Mouse (Mus musculus) MN1 (cell line): Measurements from ENCODE around the gene Arl6ip5.
A peak's percentile ranks its signal among the peaks of the same experiment; 100 is the strongest.
"Not testable (repeated sequence)": the region's sequence is repeated elsewhere in the genome, so short reads cannot be mapped to it uniquely, and the experiment has no call there.

ENCODE experiments used
- DNase-seq: peaks from one replicate; pipeline ENCODE4 v3.0.0-alpha.2; 2016; ENCODE audit warnings: low spot score

Arl6ip5 gene

DNA sequence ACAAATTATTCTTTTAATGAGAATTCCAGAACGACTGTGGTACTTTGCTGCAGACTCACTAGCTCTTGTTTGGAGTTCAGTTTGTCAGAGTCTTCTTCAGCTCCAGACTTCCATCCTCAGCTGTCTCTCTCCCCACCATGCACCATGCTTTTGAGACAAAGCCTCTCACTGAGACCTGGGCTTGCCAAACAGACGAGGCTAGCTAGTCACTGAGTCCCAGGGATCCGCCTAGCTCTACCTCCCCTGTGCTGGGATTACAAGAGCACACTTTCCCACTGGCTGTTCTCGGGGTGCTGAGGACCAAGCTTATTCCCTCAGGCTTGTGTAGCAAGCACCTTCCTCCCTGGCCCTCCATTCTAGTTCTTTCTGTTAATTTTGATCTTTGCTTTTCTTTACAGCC is 13.1 kb downstream of the Arl6ip5 start:
- DNase-seq = no peak

DNA sequence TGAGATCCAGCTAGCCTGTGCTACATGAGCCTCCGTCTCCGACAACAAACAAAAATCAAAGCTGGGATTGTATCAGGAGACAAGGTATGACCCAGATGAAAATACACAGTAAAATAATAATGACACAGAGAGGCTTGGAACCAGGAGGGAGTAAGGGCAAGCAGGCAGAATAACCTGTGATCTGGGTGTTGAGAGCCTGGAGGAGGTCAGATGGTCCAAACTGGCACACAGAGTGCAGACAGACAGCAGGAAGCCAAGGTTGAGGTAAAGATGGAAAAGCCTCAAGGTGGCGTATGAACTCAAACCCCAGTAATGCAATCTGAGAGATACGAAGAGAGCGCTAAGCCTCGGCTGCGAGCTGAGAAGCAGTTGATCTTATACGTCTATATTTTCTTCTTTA is 14.0 kb downstream of the Arl6ip5 start:
- DNase-seq = no peak

DNA sequence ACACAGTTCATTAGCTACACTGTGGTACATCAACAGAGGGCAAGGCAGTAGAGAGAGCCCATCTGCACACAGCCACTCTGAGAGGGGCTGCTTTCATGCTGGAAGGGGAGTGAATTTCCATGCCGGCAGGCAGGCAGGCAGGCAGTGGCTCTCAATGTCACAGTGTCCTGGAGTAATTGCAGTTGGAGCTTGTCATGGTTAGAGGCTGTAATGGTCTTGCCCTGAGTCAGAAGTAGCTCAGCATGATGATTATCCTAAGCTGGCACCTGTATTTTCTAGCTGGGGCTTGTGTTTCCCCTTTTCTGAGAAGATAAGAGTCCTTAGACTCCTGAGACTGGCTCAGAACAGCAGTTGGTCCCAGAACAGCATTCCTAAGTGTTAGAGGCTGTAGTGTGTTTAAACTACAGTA is 15.6 kb downstream of the Arl6ip5 start:
- DNase-seq = no peak

DNA sequence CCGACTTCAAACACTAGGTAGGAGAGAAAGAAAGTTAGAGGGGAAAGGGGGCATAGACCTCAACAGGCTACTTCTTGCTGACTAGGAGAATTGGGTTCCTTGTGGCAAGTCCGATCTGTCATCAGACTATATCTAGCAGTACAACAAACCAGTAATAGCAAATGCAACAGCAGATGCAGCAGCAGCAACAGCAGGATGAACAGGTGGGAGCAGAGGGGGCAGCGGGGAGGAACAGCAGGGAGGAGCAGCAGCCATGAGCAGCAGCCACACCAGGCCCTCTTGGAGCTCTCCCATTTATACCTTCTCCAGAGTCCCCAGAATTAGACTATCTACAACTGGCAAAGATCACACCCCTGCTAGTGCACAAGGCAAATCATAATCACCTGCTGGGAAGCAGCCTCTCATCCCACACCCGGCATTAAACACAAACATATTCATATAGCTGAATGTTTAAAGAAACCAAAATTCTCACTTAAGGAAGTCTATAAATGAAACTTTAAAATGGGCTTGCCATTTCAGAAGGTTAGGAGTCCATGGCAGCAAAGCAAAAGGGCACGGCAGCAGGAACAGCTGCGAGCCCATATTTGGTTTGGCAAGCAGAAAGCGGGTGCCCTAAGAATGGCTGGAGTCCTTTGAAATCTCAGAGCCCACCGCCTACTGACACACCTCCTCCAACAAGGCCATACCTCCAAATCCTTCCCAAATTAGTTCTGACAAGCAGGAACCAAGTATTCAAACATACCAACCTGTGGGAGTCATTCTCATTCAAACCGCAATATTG is 16.8 kb downstream of the Arl6ip5 start:
- no peak for DNase-seq

DNA sequence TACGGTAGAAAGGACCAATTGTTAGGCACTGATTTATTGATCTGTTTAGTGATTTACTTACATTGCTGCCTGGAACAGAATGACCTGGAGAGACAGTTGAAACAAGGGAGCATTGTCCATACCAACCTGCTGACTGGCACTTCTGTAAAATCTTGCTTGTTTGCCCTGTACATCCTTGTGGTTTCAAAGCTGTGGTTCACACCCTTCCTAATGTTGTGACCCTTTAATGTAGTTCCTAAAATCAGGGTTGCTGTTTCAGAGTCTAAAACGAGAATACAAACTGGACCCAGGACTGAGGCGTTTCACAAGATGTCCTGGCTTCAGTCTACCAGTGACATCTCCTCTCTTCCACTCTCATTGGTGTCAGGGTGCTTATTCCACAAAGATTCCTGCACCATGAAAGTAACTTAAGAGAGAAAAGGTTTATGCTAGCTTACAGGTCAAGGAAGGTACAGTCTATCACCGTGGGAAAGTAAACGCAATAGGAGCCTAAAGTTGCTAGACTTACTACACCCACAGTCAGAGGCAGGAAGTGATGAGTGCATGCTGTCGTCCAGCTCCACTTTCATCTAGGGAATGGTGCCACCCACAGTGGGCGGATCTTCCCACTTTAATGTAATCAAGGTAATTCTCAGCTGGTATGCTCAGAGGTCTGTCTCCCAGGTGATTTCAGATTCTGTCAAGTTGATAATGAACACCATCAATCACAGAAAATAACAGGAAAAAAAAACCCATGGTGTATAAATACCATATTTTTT is 24.6 kb downstream of the Arl6ip5 start:
- DNase-seq = no peak

DNA sequence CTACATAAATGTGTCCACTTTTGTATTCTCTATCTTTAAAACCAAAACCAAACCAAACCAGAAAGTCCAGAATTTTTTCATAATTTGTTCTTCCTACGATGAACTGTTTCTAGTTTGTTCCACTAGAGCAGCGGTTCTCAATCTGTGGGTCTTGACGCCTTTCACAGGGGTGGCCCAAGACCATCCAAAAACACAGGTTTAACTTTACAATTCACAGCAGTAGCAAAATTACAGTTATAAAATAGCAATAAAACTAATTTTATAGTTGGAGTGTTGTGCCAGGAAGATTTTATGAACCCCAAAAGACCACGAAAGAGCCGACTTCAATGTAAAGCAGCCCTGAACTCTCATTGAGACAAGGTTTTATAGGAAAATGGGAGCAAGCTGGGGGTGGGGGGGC is 25.6 kb downstream of the Arl6ip5 start:
- DNase-seq = no peak

DNA sequence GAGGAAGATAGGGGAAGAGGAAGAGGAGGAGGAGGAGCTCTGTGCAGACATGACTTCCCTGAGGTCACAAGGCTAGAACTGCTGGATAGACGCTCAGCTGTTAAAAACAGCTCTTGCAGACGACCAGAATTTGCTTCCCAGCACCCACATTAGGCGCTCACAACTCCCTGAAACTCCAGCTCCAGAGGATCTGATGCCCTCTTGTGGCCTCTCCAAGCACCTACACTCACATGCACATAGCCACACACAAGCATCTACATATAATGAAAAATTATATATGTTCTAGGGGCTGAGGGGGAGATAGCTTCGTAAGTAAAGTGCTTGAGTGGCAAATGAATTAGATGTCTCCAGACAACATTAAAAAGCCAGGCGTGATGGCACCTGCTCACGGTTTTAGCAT is 28.9 kb downstream of the Arl6ip5 start:
- DNase-seq = no peak

DNA sequence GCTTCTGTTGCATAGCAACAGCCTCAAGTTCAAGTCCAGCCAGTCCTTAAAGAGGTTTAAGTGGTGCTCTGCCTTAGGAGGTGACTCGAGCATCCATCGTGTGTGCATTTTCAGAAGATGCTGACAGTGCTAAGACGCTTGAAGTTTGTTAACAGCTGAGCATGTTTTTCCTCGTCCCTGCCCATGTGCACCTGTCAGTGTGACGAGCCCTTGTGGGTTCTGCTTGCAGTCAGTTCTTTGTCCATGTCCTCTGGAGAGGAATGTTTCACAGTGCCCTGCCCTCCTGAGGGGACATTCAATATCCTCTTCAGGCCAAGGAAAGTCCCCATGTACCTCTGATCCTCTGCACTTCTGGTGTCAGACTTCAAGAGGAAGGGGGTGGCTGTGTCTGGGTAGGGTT is 29.6 kb downstream of the Arl6ip5 start:
- no peak for DNase-seq

DNA sequence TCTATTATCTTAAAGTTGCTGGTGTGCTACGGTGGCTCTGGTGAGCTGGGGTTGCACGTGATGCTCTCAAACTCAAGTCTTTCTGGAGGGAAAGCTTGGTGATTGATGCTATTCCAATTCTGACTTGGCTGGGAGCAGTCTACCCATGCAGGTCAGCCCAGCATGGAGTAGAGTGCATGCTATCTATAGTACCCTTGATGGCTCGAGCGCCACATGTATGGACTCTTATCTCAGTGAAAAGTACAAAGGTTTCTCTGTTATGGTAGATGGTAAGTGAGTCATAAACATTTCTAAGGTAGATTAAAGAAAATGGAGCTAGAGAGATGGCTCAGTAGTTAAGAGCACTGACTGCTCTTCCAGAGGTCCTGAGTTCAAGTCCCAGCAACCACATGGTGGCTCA is 32.0 kb downstream of the Arl6ip5 start:
- no peak for DNase-seq

DNA sequence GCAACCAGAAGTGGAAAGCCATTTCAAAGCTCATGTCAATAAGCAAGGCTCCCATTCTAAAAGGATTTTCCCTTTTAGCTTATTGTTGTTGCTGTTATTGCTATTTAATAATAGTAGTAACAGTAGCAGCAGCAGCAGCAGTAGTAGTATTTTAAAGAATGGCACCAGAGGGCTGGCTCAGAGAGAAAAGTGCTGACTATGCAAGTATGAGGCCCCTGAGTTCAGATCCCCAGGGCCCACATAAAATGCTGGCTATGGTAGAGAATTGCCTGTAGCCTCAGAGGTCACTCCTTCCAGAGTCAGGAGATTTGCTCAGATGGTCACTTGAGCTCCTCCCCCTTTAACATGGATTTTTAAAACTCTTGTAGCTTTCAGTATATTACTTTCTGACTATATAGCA is 34.7 kb downstream of the Arl6ip5 start:
- DNase-seq = no peak

DNA sequence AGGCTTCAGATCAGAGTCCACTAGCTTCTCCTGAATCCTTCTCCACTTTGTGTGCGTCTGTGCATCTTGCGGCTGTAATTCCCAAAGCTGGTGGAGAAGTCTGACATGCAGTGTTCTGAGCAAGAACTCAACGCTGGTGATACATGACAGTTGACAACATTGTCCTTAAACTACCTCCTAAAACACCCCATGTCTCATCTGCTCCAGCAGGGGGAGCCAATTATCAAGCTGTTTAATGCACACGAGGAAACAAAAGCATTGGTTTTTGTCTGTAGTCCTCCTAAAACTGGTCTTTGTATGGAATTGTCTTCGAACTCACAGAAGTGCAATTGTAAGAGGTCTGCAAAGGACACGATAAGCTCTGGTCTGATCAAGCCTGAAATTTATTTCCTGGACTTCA is 40.5 kb downstream of the Arl6ip5 start:
- DNase-seq = peak; percentile 62

DNA sequence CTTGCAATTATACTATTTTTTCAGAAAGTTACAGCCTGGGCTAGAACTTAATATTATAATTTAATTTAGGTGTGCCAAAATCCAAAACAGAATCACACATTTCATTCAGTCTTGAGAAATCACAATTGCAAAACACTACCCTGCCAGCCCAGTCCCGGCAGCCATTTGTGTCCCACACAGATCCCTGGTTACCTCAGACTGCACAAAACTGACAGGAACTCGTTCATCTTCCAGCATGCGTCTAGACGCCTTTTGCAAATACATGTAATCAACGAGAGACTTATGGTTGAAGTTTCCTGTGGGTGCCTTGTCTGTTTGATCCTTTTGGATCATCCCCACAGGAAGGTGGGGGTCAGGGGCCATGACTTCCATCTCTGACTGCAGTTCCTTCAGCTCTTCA is 41.6 kb downstream of the Arl6ip5 start:
- DNase-seq = no peak

DNA sequence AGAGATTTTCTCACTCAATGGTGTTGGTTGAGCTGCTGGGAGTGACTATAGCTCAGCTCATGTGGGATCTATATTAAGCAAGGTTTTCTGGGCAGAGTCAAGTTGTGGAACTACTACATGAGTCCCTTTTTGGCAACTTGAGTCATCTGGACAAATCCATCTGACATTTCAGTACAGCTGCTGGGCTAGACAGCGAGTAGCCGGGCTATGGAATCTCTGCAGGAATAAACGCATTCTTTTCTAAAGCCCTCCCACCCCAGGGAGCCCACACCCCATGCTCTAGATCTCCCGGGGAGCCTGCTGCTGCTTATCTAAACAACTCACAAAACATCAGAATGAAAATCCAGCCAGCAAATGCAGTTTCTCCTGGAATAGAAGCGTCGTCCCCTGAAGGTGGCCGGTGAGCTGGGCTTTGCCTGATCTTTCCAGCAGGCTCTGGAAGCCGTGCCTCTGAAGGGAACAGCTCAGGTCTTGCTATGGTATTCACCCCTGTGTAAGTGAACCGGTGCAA is 42.3 kb downstream of the Arl6ip5 start, which contains the start of gene Lmod3:
Lmod3 (minus strand) TSS at position 49 of the 511 bp plus-strand sequence.
- no peak for DNase-seq

DNA sequence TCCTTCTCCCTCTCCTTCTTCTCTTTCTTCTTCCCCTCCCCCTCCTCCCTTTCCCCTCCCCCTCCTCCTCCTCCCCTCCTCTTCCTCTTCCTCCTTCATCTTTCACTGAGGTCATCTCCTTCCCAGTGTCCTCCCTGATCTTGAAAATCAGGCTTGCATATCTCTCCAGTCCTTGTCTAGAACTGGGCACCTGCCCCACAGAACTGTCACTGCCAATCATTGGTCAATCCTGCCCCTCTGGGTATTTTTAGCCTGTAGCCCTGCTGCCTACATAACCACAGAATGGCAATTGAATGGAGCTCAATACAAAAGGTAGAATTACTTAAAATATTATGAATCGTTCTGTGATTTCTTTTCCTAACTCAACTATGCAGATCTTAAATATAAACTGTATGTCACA is 48.0 kb downstream of the Arl6ip5 start:
- DNase-seq = no peak

DNA sequence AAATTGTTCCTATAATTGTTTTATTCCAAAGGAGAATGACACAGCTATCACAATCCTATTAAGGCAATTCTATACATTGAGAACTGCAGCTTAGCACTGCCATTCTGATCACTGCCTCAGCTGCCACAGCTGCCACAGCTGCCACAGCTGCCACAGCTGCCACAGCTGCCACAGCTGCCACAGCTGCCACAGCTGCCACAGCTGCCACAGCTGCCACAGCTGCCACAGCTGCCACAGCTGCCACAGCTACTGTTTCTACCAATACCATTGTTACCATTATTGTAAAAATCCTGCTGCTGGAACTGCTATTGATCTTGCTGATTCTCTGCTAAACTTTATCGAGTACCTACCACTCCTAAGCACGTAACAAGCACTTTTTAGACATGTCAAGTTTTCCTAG is 49.4 kb downstream of the Arl6ip5 start:
- DNase-seq = not testable (repeated sequence)

DNA sequence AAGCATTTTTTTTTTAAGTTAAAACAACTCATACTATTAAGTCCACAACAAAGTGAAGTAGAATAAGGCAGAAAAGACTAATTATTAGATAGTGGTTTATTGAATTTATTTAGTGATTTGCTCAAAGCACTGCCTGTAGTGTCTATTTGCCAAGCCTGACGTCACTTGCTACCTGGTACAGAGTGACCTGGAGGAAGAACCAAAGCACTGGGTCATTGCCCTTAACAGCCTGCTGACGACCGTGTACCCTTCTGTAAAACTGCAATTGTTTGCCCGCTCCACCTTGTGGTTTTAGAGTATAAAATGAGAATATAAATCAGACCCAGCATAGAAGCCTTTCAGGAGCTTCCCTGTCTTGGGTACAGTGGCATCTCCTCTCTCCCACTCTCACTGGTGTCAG is 51.7 kb downstream of the Arl6ip5 start:
- no peak for DNase-seq

DNA sequence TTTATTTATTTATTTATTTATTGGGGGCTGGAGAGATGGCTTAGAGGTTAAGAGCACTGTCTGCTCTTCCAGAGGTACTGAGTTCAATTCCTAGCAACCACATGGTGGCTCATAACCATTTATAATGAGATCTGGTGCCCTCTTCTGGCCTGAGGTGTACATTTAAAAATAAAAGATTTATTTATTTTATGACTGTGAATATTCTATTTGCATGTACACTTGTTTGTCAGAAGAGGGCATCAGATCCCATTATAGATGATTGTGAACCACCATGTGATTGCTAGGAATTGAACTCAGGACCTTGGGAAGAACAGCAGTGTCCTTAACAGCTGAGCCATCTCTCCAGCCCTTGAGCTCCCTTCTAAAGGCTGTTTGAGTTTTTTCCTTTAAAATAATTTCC is 53.3 kb downstream of the Arl6ip5 start:
- not testable (repeated sequence) for DNase-seq

DNA sequence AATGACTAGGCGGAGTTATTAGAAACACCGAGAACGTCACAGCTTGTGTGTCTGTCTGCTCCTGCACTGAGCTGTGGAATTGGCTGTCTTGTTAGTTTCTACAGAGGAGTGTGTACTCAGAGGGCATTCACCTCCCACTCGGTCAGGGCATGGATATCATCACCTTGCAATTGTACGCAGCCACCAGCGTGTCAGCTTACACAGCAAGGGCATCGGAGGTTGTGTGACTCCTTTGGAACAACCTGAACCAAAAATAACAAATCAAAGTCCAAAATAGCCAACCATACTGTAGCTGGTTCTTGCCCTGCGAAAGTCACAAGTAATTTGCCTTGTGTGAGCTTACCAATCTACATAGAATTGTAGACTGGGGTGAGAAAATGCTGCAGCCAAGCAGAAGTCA is 54.8 kb downstream of the Arl6ip5 start:
- no peak for DNase-seq

DNA sequence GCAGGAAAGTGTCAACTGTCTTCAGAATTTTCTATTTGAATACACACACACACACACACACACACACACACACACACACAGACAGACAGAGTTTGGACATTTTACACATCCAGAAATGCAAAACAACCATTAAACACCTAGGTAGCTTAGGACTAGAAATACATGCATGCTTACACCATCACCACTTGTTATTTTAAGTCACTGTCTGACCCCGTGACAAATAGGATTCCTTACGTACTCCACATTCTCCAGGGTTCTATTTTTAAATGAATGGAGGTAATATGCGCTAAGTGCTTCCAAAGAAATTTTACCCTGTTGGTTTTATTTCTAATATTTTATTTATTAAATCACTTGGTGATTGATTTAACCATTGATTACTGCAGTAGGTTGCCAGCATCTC is 55.2 kb downstream of the Arl6ip5 start:
- DNase-seq = no peak

DNA sequence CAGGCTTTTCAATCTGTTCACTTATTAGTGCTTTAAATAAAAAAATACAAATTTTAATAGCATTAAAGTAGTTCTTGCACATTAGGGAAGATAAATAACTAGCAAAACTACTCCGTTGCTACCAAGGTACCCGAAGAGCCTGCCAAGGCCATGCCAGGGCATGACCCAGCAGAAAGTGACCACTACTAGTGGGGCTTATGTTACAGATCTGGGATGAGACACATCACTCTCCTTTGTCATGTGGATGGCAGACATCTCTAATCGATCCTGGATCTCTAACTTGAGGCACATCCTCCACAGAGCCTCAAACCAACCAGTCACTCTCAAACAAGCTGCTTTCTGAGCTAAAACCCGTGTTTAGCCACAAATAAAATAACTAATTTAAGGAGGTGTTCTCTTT is 56.2 kb downstream of the Arl6ip5 start:
- DNase-seq = no peak

DNA sequence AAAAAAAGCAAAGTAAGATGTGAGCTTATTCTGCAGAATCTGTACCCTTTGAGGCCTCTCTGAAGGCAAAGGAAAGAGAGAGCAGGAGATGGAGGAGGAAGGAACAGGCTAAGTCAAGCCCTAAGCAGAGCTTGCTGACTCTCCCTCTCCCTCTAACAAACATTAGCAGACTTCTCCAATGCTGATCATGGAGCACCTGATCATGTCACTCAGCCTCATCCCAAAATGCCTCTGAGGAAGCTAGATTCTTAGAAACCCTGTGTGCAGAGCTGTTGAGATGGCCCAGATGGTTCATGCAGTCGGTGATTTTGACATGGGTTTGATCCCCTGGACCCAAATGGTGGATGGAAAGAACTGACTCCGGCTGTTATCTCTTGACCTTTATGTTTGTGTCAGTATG is 56.6 kb downstream of the Arl6ip5 start:
- DNase-seq = no peak

DNA sequence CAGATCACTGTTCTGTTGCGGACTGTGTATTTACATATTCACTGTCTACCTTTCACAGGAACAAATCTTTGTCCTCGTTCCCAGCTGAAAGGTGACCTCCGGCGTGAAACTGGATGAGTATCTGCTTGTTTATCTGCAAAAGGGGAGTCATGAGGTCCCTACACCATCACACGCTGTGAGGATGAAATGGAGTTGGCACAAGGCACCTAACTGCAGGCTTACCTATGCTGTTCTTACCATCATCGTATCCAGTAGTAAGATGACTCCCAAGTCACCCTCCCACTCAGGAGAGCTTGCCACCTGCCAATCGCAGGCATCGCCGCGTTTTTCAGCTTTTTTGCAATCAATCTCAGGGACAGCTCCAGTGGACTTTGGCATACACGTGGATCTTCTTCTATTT is 59.1 kb downstream of the Arl6ip5 start:
- no peak for DNase-seq

DNA sequence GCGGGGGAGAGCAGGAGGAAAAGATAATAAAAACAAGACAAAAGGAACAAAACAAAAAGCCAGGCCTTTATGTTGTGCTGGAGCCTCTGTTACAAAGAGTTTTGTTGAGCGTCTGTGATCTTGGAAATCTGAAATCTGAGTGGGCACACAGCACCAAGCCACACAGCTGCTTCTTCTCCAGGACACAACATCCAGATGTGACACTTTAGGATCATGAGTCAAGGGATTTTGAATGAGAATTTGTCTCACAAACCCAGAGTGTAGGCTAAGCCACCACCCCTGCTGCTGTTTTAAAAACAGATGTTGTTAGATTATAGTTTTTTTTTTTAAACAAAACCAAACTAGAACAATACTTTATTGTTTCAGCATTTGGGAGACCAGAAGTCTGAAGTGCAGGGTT is 61.9 kb downstream of the Arl6ip5 start:
- no peak for DNase-seq
